Mouse (Mus musculus) olfactory bulb, adult 2 months (tissue): ENCODE measurements at regions not wholly inside any gene's neighbourhood (a gene's known extent, or its start where the extent isn't known, plus 50 kb on each side); places are given as distances from the start of the nearest gene placed in this dataset.
A peak's percentile ranks its signal among the peaks of the same experiment; 100 is the strongest.
"Not testable (repeated sequence)": the region's sequence is repeated elsewhere in the genome, so short reads cannot be mapped to it uniquely, and the experiment has no call there.

Experiments
- H3K27ac ChIP-seq: fragments of 200-500 bp; 2 replicates; pipeline ENCODE4 v1.5.1; 2012; ENCODE audit warnings: low read depth, low read length; ENCODE audit not compliant: insufficient read depth
- H3K4me1 ChIP-seq: fragments of 200-500 bp; 2 replicates; pipeline ENCODE4 v1.6.1; 2012; ENCODE audit warnings: low read length; ENCODE audit not compliant: control insufficient read depth, insufficient read depth
- H3K4me3 ChIP-seq: fragments of 200-500 bp; 2 replicates; pipeline ENCODE4 v1.5.1; 2012; ENCODE audit warnings: mild to moderate bottlenecking, low read depth, low read length, moderate library complexity; ENCODE audit not compliant: insufficient read depth
- CTCF ChIP-seq: fragments of 200-500 bp; IDR thresholded peaks from 2 replicates; pipeline ENCODE4 v1.5.1; 2012; ENCODE audit warnings: low read depth, mild to moderate bottlenecking, low read length, moderate library complexity; ENCODE audit not compliant: insufficient read depth
- POLR2A ChIP-seq: fragments of 200-500 bp; IDR thresholded peaks from 2 replicates; pipeline ENCODE4 v1.6.1; 2012; ENCODE audit warnings: mild to moderate bottlenecking, low read depth, low read length, moderate library complexity; ENCODE audit not compliant: insufficient read depth
- WGBS: fragments of 180-500 bp; shearing (Covaris S2); methylation state at CpG from one replicate; pipeline ENCODE4 v1.1.7; 2018; 5-methylcytosine and 5-hydroxymethylcytosine counted together

- WGBS, result 11% methylated on average over 6 of the region's 6 CpGs
- TF ChIP-seq CTCF (no peak), POLR2A (no peak)
- Histone ChIP-seq H3K4me1 (no peaks in the 10 kb centered on the region), H3K4me3 (no peak overlapping the region), H3K27ac (no peak overlapping the region)
Observed at GRCm38 (mm10) chrX:50675356-50675755, 165.5 kb upstream of the Stk26 start.

- TF ChIP-seq CTCF (peak; percentile 27; the same call in 1 of the 2 replicates), POLR2A (no peak)
- Histone ChIP-seq H3K4me1 (no peaks in the 10 kb centered on the region), H3K4me3 (no peak overlapping the region), H3K27ac (no peak overlapping the region)
- WGBS, result 41% methylated on average over 9 of the region's 9 CpGs
Observed at GRCm38 (mm10) chrX:50657835-50658565, 182.8 kb upstream of the Stk26 start.

GRCm38 (mm10) chrX:50657180-50657834 is 183.5 kb upstream of the Stk26 start:
- TF ChIP-seq CTCF (no peak), POLR2A (no peak)
- H3K27ac ChIP-seq, result no peak overlapping the region
- no peak overlapping the region for H3K4me3 ChIP-seq
- no peaks in the 10 kb centered on the region for H3K4me1 ChIP-seq
- WGBS, result 71% methylated on average over 6 of the region's 6 CpGs

DNA sequence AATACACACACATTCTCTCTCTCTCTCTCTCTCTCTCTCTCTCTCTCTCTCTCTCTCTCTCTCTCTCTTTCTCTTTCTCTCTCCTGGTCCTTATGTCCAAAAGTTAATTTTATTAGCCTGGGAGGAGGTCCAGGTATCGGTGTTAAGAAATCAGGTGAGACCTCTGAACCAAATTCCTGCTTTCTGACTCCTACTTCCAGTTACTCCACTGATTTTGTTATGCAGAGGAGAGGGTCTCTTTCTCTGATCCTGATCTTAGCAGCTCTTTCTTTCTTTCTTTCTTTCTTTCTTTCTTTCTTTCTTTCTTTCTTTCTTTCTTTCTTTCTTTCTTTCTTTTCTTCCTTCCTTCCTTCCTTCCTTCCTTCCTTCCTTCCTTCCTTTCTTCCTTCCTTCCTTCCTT is 185.5 kb upstream of the Stk26 start:
- 94% methylated on average over 1 of the region's 1 CpGs for whole genome bisulfite sequencing
- not testable (repeated sequence) for H3K27ac ChIP-seq, H3K4me1 ChIP-seq, H3K4me3 ChIP-seq

DNA sequence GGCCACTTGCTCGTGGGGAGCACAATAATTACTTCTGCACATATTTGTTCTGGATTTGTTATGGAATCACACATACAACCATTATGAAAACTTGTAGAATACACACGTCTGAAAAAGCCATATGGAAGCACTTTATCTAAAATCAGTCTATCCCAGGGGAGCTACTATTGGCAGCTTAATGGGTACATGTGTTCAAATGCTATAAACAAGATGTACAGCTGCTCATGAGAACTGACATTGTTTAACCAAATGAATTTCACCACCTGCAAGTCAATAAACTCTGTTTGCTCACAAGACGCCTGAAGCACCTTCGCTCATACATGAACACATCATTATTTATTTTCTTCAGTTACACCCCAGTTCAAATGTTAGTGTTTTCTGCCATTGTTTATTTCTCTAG is 199.5 kb upstream of the Stk26 start:
- Histone ChIP-seq H3K27ac (no peak overlapping the region), H3K4me1 (no peaks in the 10 kb centered on the region), H3K4me3 (no peak overlapping the region)
- TF ChIP-seq POLR2A (no peak), CTCF (no peak)
- WGBS, result 74% methylated on average over 4 of the region's 4 CpGs

DNA sequence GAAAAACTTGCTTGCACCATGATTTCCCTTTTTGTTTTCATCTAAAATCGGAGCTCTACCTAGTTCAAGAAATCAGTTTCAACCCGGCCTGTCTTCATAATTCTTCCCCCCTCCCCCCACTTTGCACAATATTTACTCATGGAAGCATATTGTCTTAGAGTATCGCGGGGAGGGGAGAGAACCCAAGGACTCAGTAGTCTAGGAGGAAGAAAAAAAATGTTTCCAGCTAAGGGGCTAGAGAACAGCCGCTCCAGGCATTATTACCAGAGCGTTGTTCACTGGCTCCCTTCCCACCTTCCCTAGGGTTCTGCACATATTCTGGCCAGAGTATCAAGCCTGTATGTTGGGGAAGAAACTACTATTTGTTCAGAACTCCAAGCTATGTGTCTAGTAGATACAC is 205.2 kb upstream of the Stk26 start:
- 17% methylated on average over 6 of the region's 6 CpGs for WGBS
- H3K27ac ChIP-seq, result no peak overlapping the region; the same call in 1 of the 2 replicates
- H3K4me3 ChIP-seq, result peak overlapping the region; percentile 64
- no peaks in the 10 kb centered on the region for H3K4me1 ChIP-seq
- no peak for TF ChIP-seq CTCF
- TF ChIP-seq POLR2A, result no peak

DNA sequence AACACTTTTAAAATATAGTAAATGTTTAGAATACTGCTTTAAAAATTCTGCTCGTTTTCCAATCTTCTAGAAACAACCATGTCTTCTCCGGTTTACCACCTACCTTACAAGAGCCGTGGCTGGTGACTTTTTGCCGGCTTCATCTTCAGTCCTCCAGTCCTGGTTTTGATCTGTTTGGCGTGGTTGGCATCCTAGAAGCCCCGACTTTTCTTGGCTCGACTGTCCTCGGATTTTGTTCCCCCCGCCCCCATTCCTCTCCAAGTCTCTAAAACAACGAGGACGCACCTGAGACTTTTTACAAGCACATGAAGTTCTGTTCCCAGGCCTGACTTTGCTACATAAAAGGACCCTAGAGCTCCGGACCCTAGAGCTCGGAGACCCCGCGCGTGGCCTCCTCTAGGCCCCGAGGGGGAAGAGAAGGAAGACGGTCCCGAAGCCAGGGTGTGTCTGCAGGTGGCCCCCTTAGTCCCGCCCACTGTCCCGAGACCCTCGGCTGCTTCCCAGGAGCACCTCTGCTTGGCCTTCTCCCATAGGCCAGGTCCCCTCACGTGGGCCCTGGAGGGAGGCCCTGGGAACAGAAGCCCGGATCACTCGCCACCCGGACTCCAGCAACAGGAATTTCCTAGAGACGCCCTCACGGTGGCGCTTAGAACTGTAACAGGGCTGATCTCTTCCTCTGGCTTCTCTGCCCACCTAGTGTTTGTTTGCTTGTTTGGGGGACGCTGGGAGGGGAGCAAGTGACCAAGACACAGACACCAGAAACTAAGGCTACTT is 205.8 kb upstream of the Stk26 start:
- no peak for TF ChIP-seq CTCF
- TF ChIP-seq POLR2A, result 0 out of 2 replicates have a peak, but pooled peaks have one; percentile 21
- 16% methylated on average over 30 of the region's 30 CpGs for WGBS
- H3K27ac ChIP-seq, result no peak overlapping the region; the same call in 1 of the 2 replicates
- H3K4me3 ChIP-seq, result peak overlapping the region; percentile 64
- no peaks in the 10 kb centered on the region for H3K4me1 ChIP-seq

GRCm38 (mm10) chrX:50632536-50632935 is 204.2 kb upstream of the Olfr1324 start:
- no peak overlapping the region for H3K27ac ChIP-seq
- 57% methylated on average over 6 of the region's 6 CpGs for WGBS
- TF ChIP-seq CTCF, result no peak
- no peak for TF ChIP-seq POLR2A
- H3K4me1 ChIP-seq, result no peaks in the 10 kb centered on the region
- no peak overlapping the region for H3K4me3 ChIP-seq

GRCm38 (mm10) chrX:50625336-50625735 is 197.0 kb upstream of the Olfr1324 start:
- H3K27ac ChIP-seq, result no peak overlapping the region
- no peak overlapping the region for H3K4me3 ChIP-seq
- no peak for TF ChIP-seq POLR2A
- TF ChIP-seq CTCF, result no peak
- 89% methylated on average over 6 of the region's 6 CpGs for WGBS
- H3K4me1 ChIP-seq, result no peaks in the 10 kb centered on the region
